33 mouse cellular contexts compared by ENCODE assay signal in genomic region chr4:45305536-45305935, GRCm38 (mm10).
"Had no signal": no experiment of that assay in that cellular context is flagged by ENCODE, and none has a peak within 500 bp of the region (broad histone marks: within the 10 kb centered on the region; RNA-seq: fewer than 3 reads in every experiment).

No protein-coding gene starts in this region.

- H3K4me3 ChIP-seq: heart, embryonic 13.5 days; heart, embryonic 15.5 days; hindbrain, embryonic 10.5 days; hindbrain, embryonic 12.5 days; hindbrain, embryonic 13.5 days; hindbrain, embryonic 15.5 days; intestine, embryonic 15.5 days; kidney, embryonic 15.5 days; layer of hippocampus, adult 2 months; left cerebral cortex, adult 2 months had no signal

- H3K27me3 ChIP-seq: heart, embryonic 13.5 days; heart, embryonic 15.5 days; hindbrain, embryonic 12.5 days; hindbrain, embryonic 13.5 days; hindbrain, embryonic 15.5 days; intestine, embryonic 15.5 days; kidney, embryonic 15.5 days had no signal

- H3K9ac ChIP-seq: heart, embryonic 13.5 days; heart, embryonic 15.5 days; hindbrain, embryonic 12.5 days; hindbrain, embryonic 13.5 days; hindbrain, embryonic 14.5 days; hindbrain, embryonic 15.5 days; intestine, embryonic 15.5 days; kidney, embryonic 15.5 days had no signal

- ATAC-seq: hindbrain, embryonic 16.5 days; hindbrain, postnatal 0 days; inflammation-experienced regulatory T-cells, adult 6 months; intestine, embryonic 15.5 days; intestine, embryonic 16.5 days; intestine, postnatal 0 days had no signal

- DNase-seq: heart, postnatal 10 days; heart, postnatal 36 days; heart, postnatal 4 days; kidney, adult 11 months; kidney, adult 18-20 months; kidney, adult 2 months; kidney, adult 8-10 months; kidney, adult 9 months; kidney, postnatal 10 days; kidney, postnatal 14 days; kidney, postnatal 25 days; kidney, postnatal 36 days; kidney, postnatal 4 days; layer of hippocampus, adult 9-11 months; layer of hippocampus, postnatal 36 days had no signal

- H3K4me2 ChIP-seq: heart, embryonic 11.5 days; heart, embryonic 13.5 days; heart, embryonic 15.5 days; hindbrain, embryonic 12.5 days; hindbrain, embryonic 13.5 days; hindbrain, embryonic 14.5 days; hindbrain, embryonic 15.5 days; intestine, embryonic 15.5 days; kidney, embryonic 15.5 days had no signal

- H3K9me3 ChIP-seq: heart, embryonic 15.5 days; hindbrain, embryonic 12.5 days; hindbrain, embryonic 13.5 days; hindbrain, embryonic 15.5 days; intestine, embryonic 15.5 days; kidney, embryonic 15.5 days had no signal

- H3K27ac ChIP-seq: heart, embryonic 13.5 days; heart, embryonic 15.5 days; hindbrain, embryonic 10.5 days; hindbrain, embryonic 12.5 days; hindbrain, embryonic 13.5 days; hindbrain, embryonic 14.5 days; hindbrain, embryonic 15.5 days; hindbrain, postnatal 0 days; intestine, embryonic 15.5 days; kidney, embryonic 15.5 days; kidney, postnatal 0 days; layer of hippocampus, adult 2 months; left cerebral cortex, adult 2 months had no signal

- H3K4me1 ChIP-seq: heart, embryonic 13.5 days; heart, embryonic 15.5 days; hindbrain, embryonic 10.5 days; hindbrain, embryonic 12.5 days; hindbrain, embryonic 13.5 days; hindbrain, embryonic 15.5 days; intestine, embryonic 15.5 days; kidney, embryonic 15.5 days had no signal
